In the genomic region with DNA sequence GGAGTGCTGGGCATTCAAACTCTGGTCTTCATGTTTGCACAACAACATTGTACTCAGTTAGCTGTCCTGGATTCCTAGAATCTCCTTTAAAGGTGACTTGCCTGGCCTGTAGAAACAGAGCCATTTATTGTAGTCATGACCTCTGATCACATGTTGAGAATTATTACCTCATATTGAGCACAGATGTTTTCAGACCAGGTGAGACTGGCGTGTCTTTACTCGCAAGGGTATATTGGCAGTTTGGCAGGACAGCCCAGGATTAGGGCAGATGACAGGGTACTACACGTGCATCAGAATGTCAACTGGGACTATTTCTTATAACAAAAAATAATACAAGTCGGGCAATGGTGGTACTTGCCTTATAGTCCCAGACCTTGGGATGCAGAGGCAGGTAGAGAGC, we compare ENCODE assay signal across 20 mouse cellular contexts. TPM values are rescaled to one million over a fixed set of nuclear protein-coding genes. Genes with fewer than 3 reads are reported as not detected.
DNase-seq lines count a peak whose midpoint lies in the region; ATAC-seq and TF ChIP-seq lines count a peak whose summit lies in the region.
"Had no signal": no experiment of that assay in that cellular context is flagged by ENCODE, and none has a peak within 500 bp of the region (broad histone marks: within the 10 kb centered on the region; RNA-seq: fewer than 3 reads in every experiment).

No protein-coding gene starts in this region.

- no peaks in the 10 kb centered on the region for H3K36me3 ChIP-seq in lung, postnatal 0 days (ENCODE audit: insufficient read depth, low read length)
- H3K36me3 ChIP-seq: G1E had no signal

- no peak overlapping the region for H3K4me2 ChIP-seq in lung, postnatal 0 days (replicated peaks; ENCODE audit: low read depth, low read length)

- ATAC-seq in megakaryocyte progenitor cell, adult 5-6 weeks (replicated peaks; ENCODE audit: poor library complexity) = no peak
- no peak for ATAC-seq in lung, postnatal 0 days
- ATAC-seq: activated CD4-positive, CD25-positive, alpha-beta regulatory T cell, adult 4 months; CD4-positive, CD25-positive, alpha-beta regulatory T cell, adult 4 months; Patski had no signal

- peak; percentile 67 for DNase-seq in fat pad, adult 2 months (ENCODE audit: extremely low read depth, low read depth, low spot score)
- peak; percentile 62 for DNase-seq in gonadal fat pad, adult 2 months (ENCODE audit: low read depth)
- no peak for DNase-seq in lung, postnatal 0 days (ENCODE audit: low spot score)
- DNase-seq: adrenal gland, adult 2 months; adrenal gland, adult 8-10 months; adrenal gland, postnatal 10 days; adrenal gland, postnatal 14 days; adrenal gland, postnatal 25 days; adrenal gland, postnatal 36 days; B cell, adult 2 months; cerebellum, adult 11 months; cerebellum, adult 11-12 months; cerebellum, adult 18-20 months had no signal

- H3K27ac ChIP-seq in lung, postnatal 0 days (ENCODE audit: low read length) = no peak overlapping the region

- H3K27me3 ChIP-seq in lung, postnatal 0 days (replicated peaks; ENCODE audit: insufficient read depth, low read length) = no peaks in the 10 kb centered on the region
- H3K27me3 ChIP-seq: CH12.LX had no signal

- TF ChIP-seq EP300 in lung, postnatal 0 days (IDR thresholded peaks at IDR 0.05) = no peak

- H3K4me1 ChIP-seq in lung, postnatal 0 days (ENCODE audit: insufficient read depth, low read depth, low read length) = peaks cover 3% of the 10 kb centered on the region; the same call in 1 of the 2 replicates

- no peaks in the 10 kb centered on the region for H3K9me3 ChIP-seq in lung, postnatal 0 days (ENCODE audit: low read length)
- H3K9me3 ChIP-seq: G1E had no signal

- 76% methylated on average over 4 of the region's 4 CpGs for WGBS in lung, postnatal 0 days

- TF ChIP-seq CTCF in lung, postnatal 0 days (IDR thresholded peaks at IDR 0.05) = no peak

- no peak overlapping the region for H3K9ac ChIP-seq in lung, postnatal 0 days (replicated peaks; ENCODE audit: low read depth)

- H3K4me3 ChIP-seq in lung, postnatal 0 days (ENCODE audit: low read depth, low read length) = no peak overlapping the region

RNA-seq across cellular contexts. Expression of gene Uchl3, which starts 3.2 kb away (rescaled TPM):
- 7.4 and 11.0 TPM in 2 replicates for polyA plus RNA-seq in gonadal fat pad, adult 2 months (2012; rRNA removed)
- total RNA-seq in megakaryocyte progenitor cell, adult 5-6 weeks (2015) = 105 and 128 TPM in 2 replicates
- total RNA-seq in megakaryocyte progenitor cell, adult 5-6 weeks (2017) = 56.0 and 81.0 TPM in 2 replicates
- 43.0 and 48.6 TPM in 2 replicates for polyA plus RNA-seq in lung, postnatal 0 days (2015; fragmentation: Nextera tagmentation; extraction: Ambion mirVana)

RNA-seq across cellular contexts. Expression of gene Commd6, which starts 10.1 kb away (rescaled TPM):
- 25.8 and 32.7 TPM in 2 replicates for polyA plus RNA-seq in gonadal fat pad, adult 2 months (2012; rRNA removed)
- 45.3 and 59.3 TPM in 2 replicates for total RNA-seq in megakaryocyte progenitor cell, adult 5-6 weeks (2015)
- total RNA-seq in megakaryocyte progenitor cell, adult 5-6 weeks (2017) = 21.8 and 39.9 TPM in 2 replicates
- polyA plus RNA-seq in lung, postnatal 0 days (2015; fragmentation: Nextera tagmentation; extraction: Ambion mirVana) = 86.3 and 88.5 TPM in 2 replicates

RNA-seq across cellular contexts. Expression of gene Tbc1d4, which starts 41.6 kb away (rescaled TPM):
- polyA plus RNA-seq in gonadal fat pad, adult 2 months (2012; rRNA removed) = 12.7 and 14.0 TPM in 2 replicates
- 9.4 and 11.5 TPM in 2 replicates for total RNA-seq in megakaryocyte progenitor cell, adult 5-6 weeks (2015)
- 7.5 and 8.1 TPM in 2 replicates for total RNA-seq in megakaryocyte progenitor cell, adult 5-6 weeks (2017)
- polyA plus RNA-seq in lung, postnatal 0 days (2015; fragmentation: Nextera tagmentation; extraction: Ambion mirVana) = 8.5 and 11.6 TPM in 2 replicates
- total RNA-seq: MEL had no signal
- polyA plus RNA-seq: G1E had no signal
